Mouse (Mus musculus): ENCODE measurements at regions not wholly inside any gene's neighbourhood (a gene's known extent, or its start where the extent isn't known, plus 50 kb on each side); places are given as distances from the start of the nearest gene placed in this dataset.

- Histone ChIP-seq H3K4me1 (peaks cover 17% of the 10 kb centered on the region), H3K27me3 (no peaks in the 10 kb centered on the region), H3K9me3 (no peaks in the 10 kb centered on the region; the same call in 1 of the 2 replicates), H3K36me3 (no peaks in the 10 kb centered on the region), H3K4me3 (no peak overlapping the region), H3K27ac (peak overlapping the region; percentile 35; the same call in 1 of the 2 replicates), H3K4me2 (no peak overlapping the region), H3K9ac (no peak overlapping the region)
- ATAC-seq (ENCODE audit: insufficient number of reproducible peaks, insufficient read depth, low FRiP score, low TSS enrichment, low read depth) = no peak
- WGBS = 52% methylated on average over 3 of the region's 3 CpGs
Observed at GRCm38 (mm10) chr2:27812946-27813345, 73.3 kb upstream of the Col5a1 start.

- no peaks in the 10 kb centered on the region for H3K27me3 ChIP-seq
- H3K27ac ChIP-seq = peak overlapping the region; percentile 35
- H3K4me2 ChIP-seq = no peak overlapping the region
- no peak overlapping the region for H3K4me3 ChIP-seq
- no peaks in the 10 kb centered on the region for H3K36me3 ChIP-seq
- ATAC-seq (ENCODE audit: insufficient number of reproducible peaks, insufficient read depth, low FRiP score, low TSS enrichment, low read depth) = peak; percentile 49; the same call in 1 of the 2 replicates
- no peaks in the 10 kb centered on the region; the same call in 1 of the 2 replicates for H3K9me3 ChIP-seq
- WGBS = 15% methylated on average over 6 of the region's 6 CpGs
- H3K9ac ChIP-seq = no peak overlapping the region
- H3K4me1 ChIP-seq = peaks cover 17% of the 10 kb centered on the region
Observed at GRCm38 (mm10) chr2:27813370-27813769, 72.9 kb upstream of the Col5a1 start.

GRCm38 (mm10) chr2:27818656-27819055 lies 67.6 kb upstream of the Col5a1 start:
- no peaks in the 10 kb centered on the region for H3K27me3 ChIP-seq
- H3K4me2 ChIP-seq = no peak overlapping the region
- H3K27ac ChIP-seq = peak overlapping the region; percentile 40; the same call in 1 of the 2 replicates
- H3K9me3 ChIP-seq = no peaks in the 10 kb centered on the region
- H3K9ac ChIP-seq = no peak overlapping the region
- ATAC-seq (ENCODE audit: insufficient number of reproducible peaks, insufficient read depth, low FRiP score, low TSS enrichment, low read depth) = no peak
- no peaks in the 10 kb centered on the region for H3K36me3 ChIP-seq
- WGBS = 38% methylated on average over 4 of the region's 4 CpGs
- H3K4me1 ChIP-seq = peaks cover 17% of the 10 kb centered on the region
- no peak overlapping the region for H3K4me3 ChIP-seq

GRCm38 (mm10) chr2:27826826-27827225 lies 59.4 kb upstream of the Col5a1 start:
- Histone ChIP-seq H3K27ac (no peak overlapping the region), H3K27me3 (no peaks in the 10 kb centered on the region), H3K4me2 (no peak overlapping the region), H3K4me1 (no peaks in the 10 kb centered on the region), H3K9me3 (no peaks in the 10 kb centered on the region), H3K36me3 (no peaks in the 10 kb centered on the region), H3K9ac (no peak overlapping the region), H3K4me3 (no peak overlapping the region)
- no peak for ATAC-seq (ENCODE audit: insufficient number of reproducible peaks, insufficient read depth, low FRiP score, low TSS enrichment, low read depth)
- 77% methylated on average over 2 of the region's 2 CpGs for WGBS

- ATAC-seq (ENCODE audit: insufficient number of reproducible peaks, insufficient read depth, low FRiP score, low TSS enrichment, low read depth) = no peak
- Histone ChIP-seq H3K4me2 (no peak overlapping the region), H3K9me3 (no peaks in the 10 kb centered on the region), H3K36me3 (no peaks in the 10 kb centered on the region), H3K27me3 (no peaks in the 10 kb centered on the region), H3K4me3 (no peak overlapping the region), H3K4me1 (no peaks in the 10 kb centered on the region), H3K27ac (no peak overlapping the region), H3K9ac (no peak overlapping the region)
- 84% methylated on average over 5 of the region's 5 CpGs for WGBS
Observed at GRCm38 (mm10) chr2:27827582-27827981, 58.6 kb upstream of the Col5a1 start.

- Histone ChIP-seq H3K27ac (no peak overlapping the region), H3K4me3 (no peak overlapping the region), H3K4me2 (no peak overlapping the region), H3K4me1 (no peaks in the 10 kb centered on the region), H3K9me3 (no peaks in the 10 kb centered on the region), H3K36me3 (no peaks in the 10 kb centered on the region), H3K9ac (no peak overlapping the region), H3K27me3 (no peaks in the 10 kb centered on the region)
- 81% methylated on average over 6 of the region's 6 CpGs for WGBS
- ATAC-seq (ENCODE audit: insufficient number of reproducible peaks, insufficient read depth, low FRiP score, low TSS enrichment, low read depth) = no peak
Observed at GRCm38 (mm10) chr2:27828237-27828636, 58.0 kb upstream of the Col5a1 start.

GRCm38 (mm10) chr2:27829551-27829950 lies 56.7 kb upstream of the Col5a1 start:
- H3K27ac ChIP-seq = no peak overlapping the region
- 65% methylated on average over 5 of the region's 5 CpGs for WGBS
- ATAC-seq (ENCODE audit: insufficient number of reproducible peaks, insufficient read depth, low FRiP score, low TSS enrichment, low read depth) = no peak; the same call in 1 of the 2 replicates

GRCm38 (mm10) chr2:27834971-27835370 lies 51.3 kb upstream of the Col5a1 start:
- no peak overlapping the region for H3K4me3 ChIP-seq
- no peaks in the 10 kb centered on the region for H3K27me3 ChIP-seq
- H3K27ac ChIP-seq = peak overlapping the region; percentile 95
- H3K36me3 ChIP-seq = no peaks in the 10 kb centered on the region
- no peak overlapping the region for H3K4me2 ChIP-seq
- peaks cover 37% of the 10 kb centered on the region for H3K4me1 ChIP-seq
- 72% methylated on average over 4 of the region's 4 CpGs for WGBS
- no peak overlapping the region for H3K9ac ChIP-seq
- H3K9me3 ChIP-seq = no peaks in the 10 kb centered on the region
- no peak for ATAC-seq (ENCODE audit: insufficient number of reproducible peaks, insufficient read depth, low FRiP score, low TSS enrichment, low read depth)

More at GRCm38 (mm10) chr2:27829551-27829950, 56.7 kb upstream of the Col5a1 start:
- no peak overlapping the region for H3K9ac ChIP-seq
- H3K9me3 ChIP-seq = no peaks in the 10 kb centered on the region
- no peak overlapping the region for H3K4me3 ChIP-seq
- peaks cover 9% of the 10 kb centered on the region for H3K4me1 ChIP-seq
- no peak overlapping the region for H3K4me2 ChIP-seq
- H3K36me3 ChIP-seq = no peaks in the 10 kb centered on the region
- no peaks in the 10 kb centered on the region for H3K27me3 ChIP-seq

GRCm38 (mm10) chr2:27835758-27836460 lies 50.3 kb upstream of the Col5a1 start:
- Histone ChIP-seq H3K4me1 (peaks cover 37% of the 10 kb centered on the region), H3K27me3 (no peaks in the 10 kb centered on the region), H3K4me2 (peak overlapping the region; percentile 17; the same call in 1 of the 2 replicates), H3K9me3 (no peaks in the 10 kb centered on the region), H3K36me3 (no peaks in the 10 kb centered on the region), H3K9ac (no peak overlapping the region), H3K27ac (peak overlapping the region; percentile 95), H3K4me3 (no peak overlapping the region)
- ATAC-seq (ENCODE audit: insufficient number of reproducible peaks, insufficient read depth, low FRiP score, low TSS enrichment, low read depth) = peak; percentile 72
- 21% methylated on average over 10 of the region's 10 CpGs for WGBS
